Mouse (Mus musculus) olfactory bulb, adult 2 months (tissue): ENCODE measurements at regions not wholly inside any gene's neighbourhood (a gene's known extent, or its start where the extent isn't known, plus 50 kb on each side); places are given as distances from the start of the nearest gene placed in this dataset.

Experiments
- CTCF ChIP-seq: fragments of 200-500 bp; IDR thresholded peaks from 2 replicates; pipeline ENCODE4 v1.5.1; 2012; ENCODE audit warnings: low read depth, mild to moderate bottlenecking, low read length, moderate library complexity; ENCODE audit not compliant: insufficient read depth
- POLR2A ChIP-seq: fragments of 200-500 bp; IDR thresholded peaks from 2 replicates; pipeline ENCODE4 v1.6.1; 2012; ENCODE audit warnings: mild to moderate bottlenecking, low read depth, low read length, moderate library complexity; ENCODE audit not compliant: insufficient read depth

DNA sequence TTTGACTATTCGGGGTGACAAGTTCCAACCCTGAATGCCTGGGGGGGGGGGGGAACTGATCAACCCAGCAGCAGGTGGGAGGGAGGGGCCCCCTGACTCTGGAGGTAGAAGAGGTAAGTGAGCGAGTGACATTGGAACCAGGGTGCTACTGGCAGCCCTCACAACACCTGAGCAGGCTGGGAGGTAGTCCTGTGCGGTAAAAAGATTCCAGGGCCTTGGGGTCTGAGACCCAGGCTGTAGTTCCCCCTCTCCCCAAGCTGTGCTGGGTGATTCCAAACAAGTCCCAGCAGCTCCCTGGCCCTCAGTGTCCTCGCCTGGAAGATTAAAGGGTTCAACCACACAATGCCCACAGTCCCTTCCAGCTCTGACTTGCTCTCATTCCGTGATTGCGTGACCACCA, 240.4 kb downstream of the 3110018I06Rik start:
- TF ChIP-seq POLR2A (no peak), CTCF (no peak)
